Mouse (Mus musculus) Patski (cell line): ENCODE data around the gene Ttll11. TPM values are rescaled to one million over a fixed set of nuclear protein-coding genes. Genes with fewer than 3 reads are reported as not detected.

Experiments
- ATAC-seq: fragments of 100-300 bp; one replicate; pipeline ENCODE4 v1.8.0; 2021
- CTCF ChIA-PET: fragments of 350-600 bp; sonication (Branson Sonifier 250); formaldehyde crosslinking; loops from one replicate; lab custom pipeline; 2022; ENCODE audit warnings: inconsistent platforms; lab: Charles Lee
- POLR2A ChIA-PET: fragments of 350-600 bp; sonication (Branson Sonifier 250); formaldehyde crosslinking; loops from one replicate; lab custom pipeline; 2022; ENCODE audit warnings: antibody characterized with exemption, inconsistent platforms; lab: Charles Lee
- DNase-seq: peaks from one replicate; pipeline ENCODE4 v3.0.0-alpha.2; 2011; ENCODE audit warnings: low read depth, low spot score
- H3K27me3 ChIP-seq: fragments of 371-371 bp; one replicate; pipeline ENCODE4 v1.5.1; 2021
- CTCF ChIP-seq: fragments of 100-300 bp; IDR thresholded peaks from one replicate; pipeline ENCODE4 v1.5.1; 2021
- in situ Hi-C: fragments of 300-500 bp; cut with MboI; formaldehyde crosslinking; loops from 3 replicates; pipeline ENCODE4 v1.11.1; 2018; ENCODE audit warnings: low pct_unique_long_range_greater_than_20kb, mixed read lengths
- polyA plus RNA-seq: library from polyadenylated mRNA; unstranded; gene quantifications from one replicate; pipeline ENCODE4 v1.2.3, GENCODE M21; 2021

The Ttll11 gene
- polyA plus RNA-seq, 1 experiment from 2014 or later, result 2.4 TPM

DNA sequence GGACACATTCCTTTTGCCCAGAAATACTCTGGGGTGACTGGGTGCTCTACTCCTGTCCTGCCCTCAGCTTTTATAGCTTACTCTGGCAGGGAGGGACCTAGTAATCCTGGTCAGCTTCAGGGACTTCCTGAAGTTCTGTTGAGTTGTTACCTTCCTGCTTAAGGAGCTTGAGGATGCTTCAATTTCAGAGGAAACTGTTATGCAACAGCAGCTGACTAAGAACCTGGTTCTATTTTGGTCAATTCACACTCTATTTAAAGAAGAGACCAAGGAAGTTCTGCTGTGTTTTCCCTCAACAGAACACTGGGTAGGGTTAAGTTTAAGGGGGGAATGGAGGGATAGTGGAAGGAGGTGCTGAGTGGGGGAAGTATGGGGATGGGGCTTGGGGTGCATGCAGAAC lies 19.5 kb upstream of the Ttll11 start:
- no peaks in the 10 kb centered on the region for H3K27me3 ChIP-seq
- DNase-seq, result no peak
- in situ Hi-C loops, result no loop called here
- no peak for TF ChIP-seq CTCF
- ChIA-PET POLR2A (no interaction called here), CTCF (interaction anchor here (1.1 to 1.8 kb wide), 2 partner anchors 9 to 15 kb away, joined by 8 to 10 read pairs; no protein-coding TSS in a partner anchor)
- no peak for ATAC-seq

DNA sequence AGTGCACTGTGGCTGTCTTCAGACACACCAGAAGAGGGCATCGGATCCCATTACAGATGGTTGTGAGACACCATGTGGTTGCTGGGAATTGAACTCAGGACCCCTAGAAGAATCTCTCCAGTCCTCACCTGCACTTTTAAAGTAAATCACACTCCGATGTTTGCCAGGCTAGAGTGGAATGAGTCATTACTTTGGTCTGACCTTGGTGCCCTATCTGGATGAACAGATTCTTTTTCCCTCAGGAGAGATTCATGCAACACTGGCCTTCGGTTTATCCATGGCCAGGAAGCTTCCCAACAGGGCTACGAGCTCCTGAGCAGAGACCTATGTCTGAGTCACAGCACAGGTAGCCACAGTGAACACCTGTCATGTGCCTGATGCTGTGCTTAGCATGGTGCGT lies 18.7 kb upstream of the Ttll11 start:
- ATAC-seq, result no peak
- no peak for DNase-seq

DNA sequence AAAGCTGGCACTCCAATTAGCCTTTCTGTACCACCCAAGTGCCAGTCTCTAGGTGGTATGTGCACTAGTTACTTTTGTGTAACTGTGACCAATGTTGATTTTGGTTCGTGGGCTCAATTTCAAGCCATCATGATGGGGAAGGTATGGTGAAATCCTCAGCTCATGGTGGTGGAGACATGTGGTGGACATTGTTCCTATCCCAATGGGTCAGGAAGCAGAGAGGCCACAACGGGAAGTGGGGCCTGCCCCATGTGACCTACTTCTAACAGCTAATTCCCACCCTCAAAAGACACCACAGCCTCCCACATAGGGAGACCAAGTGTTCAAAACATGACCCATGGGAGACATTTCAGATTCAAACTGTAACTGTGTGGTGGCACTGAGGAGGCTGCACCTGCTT lies 17.0 kb upstream of the Ttll11 start:
- no peak for DNase-seq
- POLR2A ChIA-PET, result no interaction called here
- in situ Hi-C loops, result no loop called here
- H3K27me3 ChIP-seq, result no peaks in the 10 kb centered on the region
- ATAC-seq, result no peak
- CTCF ChIA-PET, result interaction anchor here (1.3 kb wide), 1 partner anchor 12 kb away, joined by 3 read pairs; no protein-coding TSS in a partner anchor
- TF ChIP-seq CTCF, result no peak

More for the DNA sequence above, 18.7 kb upstream of the Ttll11 start:
- POLR2A ChIA-PET, result no interaction called here
- in situ Hi-C loops, result no loop called here
- CTCF ChIA-PET, result interaction anchor here (0.5 to 1.8 kb wide), 2 partner anchors 14 to 218 kb away, joined by 3 to 10 read pairs; no protein-coding TSS in a partner anchor
- no peak for TF ChIP-seq CTCF
- H3K27me3 ChIP-seq, result no peaks in the 10 kb centered on the region

DNA sequence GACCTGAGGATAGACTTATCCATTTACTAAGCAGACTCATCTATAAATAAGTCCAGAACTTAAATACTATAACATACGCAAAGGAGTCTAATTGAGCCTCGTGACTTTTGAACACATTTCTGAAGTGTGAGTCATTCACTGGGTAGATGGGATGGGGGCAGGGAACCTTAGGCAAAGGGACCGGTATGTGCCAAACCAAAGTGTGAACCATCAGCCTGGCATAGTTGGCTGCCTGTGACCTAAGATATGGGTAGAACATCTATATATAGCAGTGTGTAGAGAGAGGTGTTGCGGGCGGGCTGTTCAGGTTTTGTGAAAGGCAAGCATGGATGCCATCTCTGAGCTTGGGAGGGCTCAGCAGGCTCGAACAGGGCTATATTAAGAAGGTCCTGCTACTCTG lies 14.6 kb upstream of the Ttll11 start:
- in situ Hi-C loops, result no loop called here

DNA sequence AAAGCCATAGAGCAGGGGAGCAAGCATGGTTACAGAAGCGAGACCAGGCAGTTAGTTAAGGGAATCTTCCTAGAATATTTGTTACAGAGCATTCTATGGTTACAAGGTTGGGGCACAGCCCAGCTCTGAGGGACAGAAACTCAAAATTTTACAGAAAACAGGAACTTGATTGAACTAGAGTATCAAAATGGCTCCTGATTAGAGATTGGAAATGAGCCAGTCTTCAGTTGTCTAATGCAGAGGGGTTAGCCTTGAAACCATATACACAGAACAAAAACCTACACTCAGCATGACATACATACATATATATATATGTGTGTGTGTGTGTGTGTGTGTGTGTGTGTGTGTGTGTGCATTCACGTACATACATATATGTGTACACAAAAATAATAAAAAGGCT lies 13.8 kb upstream of the Ttll11 start:
- no peak for TF ChIP-seq CTCF
- no peak for DNase-seq
- ATAC-seq, result no peak
- no peaks in the 10 kb centered on the region for H3K27me3 ChIP-seq
- in situ Hi-C loops, result no loop called here
- POLR2A ChIA-PET, result no interaction called here
- CTCF ChIA-PET, result interaction anchor here (1.5 to 2.2 kb wide), 2 partner anchors 9 to 14 kb away, joined by 4 to 8 read pairs; no protein-coding TSS in a partner anchor

More for the DNA sequence above, 14.6 kb upstream of the Ttll11 start:
- ATAC-seq, result peak; percentile 45
- ChIA-PET POLR2A (no interaction called here), CTCF (interaction anchor here (1.3 to 1.8 kb wide), 3 partner anchors 10 to 15 kb away, joined by 4 to 6 read pairs (median 4); no protein-coding TSS in a partner anchor)
- no peak for TF ChIP-seq CTCF
- no peak for DNase-seq
- H3K27me3 ChIP-seq, result no peaks in the 10 kb centered on the region

DNA sequence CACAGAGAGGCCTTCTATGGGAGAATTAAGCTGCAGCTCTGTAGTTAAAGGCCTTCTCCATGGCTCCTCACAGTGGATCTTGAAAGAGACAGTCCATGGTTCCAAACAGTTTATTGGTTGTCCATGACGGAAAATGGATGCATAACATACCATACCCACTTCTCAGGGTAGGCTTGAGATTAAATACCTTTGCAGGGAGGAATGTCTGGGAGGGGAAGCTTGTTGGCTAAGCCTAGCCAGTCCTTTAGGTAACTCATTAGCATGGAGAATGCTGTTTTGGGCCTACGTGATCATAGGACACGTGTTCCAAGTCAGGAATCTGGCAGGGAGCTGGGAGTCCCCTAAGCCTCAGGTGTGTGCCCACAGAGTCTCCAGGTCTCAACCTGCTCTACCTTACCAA lies 12.5 kb upstream of the Ttll11 start:
- in situ Hi-C loops, result no loop called here
- CTCF ChIA-PET, result interaction anchor here (1.5 to 2.2 kb wide), 2 partner anchors 8 to 16 kb away, joined by 4 to 8 read pairs; no protein-coding TSS in a partner anchor
- TF ChIP-seq CTCF, result no peak
- ATAC-seq, result no peak
- POLR2A ChIA-PET, result no interaction called here
- no peak for DNase-seq
- peaks cover 5% of the 10 kb centered on the region for H3K27me3 ChIP-seq

DNA sequence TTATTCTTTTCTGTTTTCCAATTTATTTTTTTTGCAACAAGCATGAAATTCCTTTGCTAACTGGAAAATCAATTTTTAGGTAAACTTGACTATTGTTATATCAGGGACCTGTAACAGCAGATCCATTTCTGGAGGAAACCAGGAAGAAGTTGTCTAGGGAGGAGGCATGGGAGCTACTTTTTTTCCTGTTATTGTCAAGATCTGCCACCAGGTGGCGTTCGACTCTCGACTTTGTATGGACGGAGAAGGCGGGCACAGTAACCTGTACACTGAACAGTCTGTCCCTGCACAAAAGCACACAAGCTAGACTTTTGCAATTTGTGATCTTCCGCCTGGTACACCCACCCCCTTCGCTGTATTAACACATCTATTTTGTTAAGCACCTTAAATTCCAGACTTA lies 4.2 kb upstream of the Ttll11 start:
- ATAC-seq, result no peak
- peak; percentile 73 for TF ChIP-seq CTCF
- peaks cover 5% of the 10 kb centered on the region for H3K27me3 ChIP-seq
- in situ Hi-C loops, result no loop called here
- CTCF ChIA-PET, result interaction anchor here (0.6 to 3.6 kb wide), 23 partner anchors 9 to 288 kb away, joined by 3 to 88 read pairs (median 4); partner anchors contain the start of genes Morn5, Mrrf and Ndufa8
- DNase-seq, result no peak
- POLR2A ChIA-PET, result interaction anchor here (1.0 kb wide), 1 partner anchor 23 kb away, joined by 3 read pairs; no protein-coding TSS in a partner anchor

DNA sequence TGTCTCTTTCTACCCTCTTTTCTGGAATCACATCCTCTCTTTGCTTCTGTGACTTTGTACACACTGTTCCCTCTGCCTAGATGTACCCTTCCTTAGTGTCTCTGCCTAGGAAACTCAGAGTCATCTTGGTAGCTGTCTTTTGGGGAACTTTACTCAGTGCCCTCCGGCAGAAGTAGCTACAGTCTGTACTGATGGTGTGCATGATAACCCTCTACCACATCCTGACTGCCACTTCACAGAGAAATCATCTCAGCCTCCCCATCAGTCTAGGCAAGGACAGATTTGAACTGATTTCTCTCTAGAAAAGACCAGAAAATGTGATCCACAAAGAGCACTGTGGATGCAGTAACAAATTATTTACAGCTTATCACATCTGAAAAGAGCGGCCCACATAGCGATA lies 2.2 kb upstream of the Ttll11 start:
- DNase-seq (no peak), ATAC-seq (no peak)
- CTCF ChIA-PET, result interaction anchor here (0.9 to 3.6 kb wide), 2 partner anchors 19 to 26 kb away, joined by 3 to 88 read pairs; no protein-coding TSS in a partner anchor
- in situ Hi-C loops, result no loop called here
- POLR2A ChIA-PET, result no interaction called here
- TF ChIP-seq CTCF, result no peak
- H3K27me3 ChIP-seq, result no peaks in the 10 kb centered on the region

DNA sequence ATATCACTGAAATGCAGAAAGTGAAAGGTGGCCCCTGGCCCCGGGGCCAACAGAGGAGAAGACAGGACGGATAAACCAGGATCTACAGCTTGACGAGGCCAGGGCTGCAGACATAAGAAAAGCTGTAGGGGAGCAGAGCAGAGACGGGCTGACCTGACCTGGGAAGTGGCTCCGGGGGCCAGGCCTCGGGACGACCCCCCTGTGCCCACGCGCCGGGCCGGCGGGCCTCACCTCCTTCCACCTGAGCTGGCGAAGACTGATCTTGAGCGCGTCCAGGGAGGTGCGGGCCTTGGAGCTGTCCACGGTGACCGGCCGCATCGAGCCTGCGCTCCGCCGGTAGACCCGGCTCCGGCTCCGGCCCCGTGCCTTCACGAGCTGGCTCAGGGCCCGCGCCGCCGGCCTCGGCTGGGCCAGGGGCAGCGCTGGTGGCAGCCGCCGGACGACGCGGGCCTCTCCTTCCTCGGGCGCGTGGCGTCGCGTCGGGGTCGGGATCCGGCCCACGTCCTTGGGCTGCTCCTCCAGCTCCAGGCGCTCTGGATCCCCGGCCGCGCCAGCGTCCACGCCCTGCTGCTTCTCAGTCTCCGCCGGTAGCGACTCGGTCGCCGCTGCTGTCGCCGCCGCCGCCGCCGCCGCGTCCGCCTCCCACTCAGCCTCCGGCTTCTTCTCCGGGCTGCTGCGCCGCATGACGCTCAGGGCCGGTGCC lies 621 bp downstream of the Ttll11 start:
- TF ChIP-seq CTCF, result no peak
- no peaks in the 10 kb centered on the region for H3K27me3 ChIP-seq
- ATAC-seq (peak; percentile 56), DNase-seq (no peak)
- in situ Hi-C loops, result no loop called here
- ChIA-PET POLR2A (no interaction called here), CTCF (interaction anchor here (0.9 to 1.7 kb wide), 2 partner anchors 23 to 30 kb away, joined by 3 to 6 read pairs; no protein-coding TSS in a partner anchor)

DNA sequence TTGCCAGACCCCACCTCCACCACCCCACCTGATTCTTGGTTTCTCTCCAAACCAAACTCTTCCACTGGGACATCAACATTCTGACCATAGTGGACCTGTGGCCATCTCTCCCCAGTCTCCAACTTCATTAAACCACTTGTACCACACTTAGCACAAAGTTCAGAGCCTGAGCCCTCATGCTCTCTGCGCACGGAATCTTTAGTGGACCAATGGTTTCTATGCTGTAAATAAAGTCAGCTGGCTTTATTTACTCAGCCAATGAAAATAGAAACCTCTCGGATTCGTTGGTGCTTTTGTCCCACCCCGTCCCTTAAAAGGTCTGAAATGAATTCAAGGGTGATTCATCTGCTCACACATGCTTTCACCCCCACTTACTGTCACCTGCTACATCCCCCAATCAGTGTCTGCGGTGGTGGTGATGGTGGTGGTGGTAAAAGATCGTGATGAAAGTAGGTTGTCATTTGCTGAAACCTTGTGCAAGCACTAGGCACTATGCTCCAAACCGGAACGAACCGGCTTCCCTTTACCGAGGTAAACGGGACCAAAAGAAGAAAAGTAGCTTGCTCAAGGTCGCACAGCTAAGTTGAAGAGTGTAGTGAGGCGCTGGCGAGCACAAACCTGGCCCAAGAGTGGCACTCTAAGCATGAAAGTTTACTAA lies 1.3 kb downstream of the Ttll11 start:
- in situ Hi-C loops, result no loop called here
- DNase-seq (no peak), ATAC-seq (peak; percentile 64)
- no peak for TF ChIP-seq CTCF
- H3K27me3 ChIP-seq, result no peaks in the 10 kb centered on the region
- ChIA-PET POLR2A (no interaction called here), CTCF (interaction anchor here (0.9 to 1.7 kb wide), 2 partner anchors 24 to 31 kb away, joined by 3 to 6 read pairs; no protein-coding TSS in a partner anchor)
